Mouse (Mus musculus) effector memory CD4-positive, alpha-beta T cell, adult 5 months (primary cell): Measurements from ENCODE around the gene Alkal2. TPM values are rescaled to one million over a fixed set of nuclear protein-coding genes. Genes with fewer than 3 reads are reported as not detected.

Experiments used
- polyA plus RNA-seq: library from polyadenylated mRNA; unstranded; fragments of 100-300 nt; shearing (Covaris generic); gene quantifications from one replicate; pipeline ENCODE4 v1.2.1, GENCODE M21; 2017

Alkal2 gene
- polyA plus RNA-seq = not detected

DNA sequence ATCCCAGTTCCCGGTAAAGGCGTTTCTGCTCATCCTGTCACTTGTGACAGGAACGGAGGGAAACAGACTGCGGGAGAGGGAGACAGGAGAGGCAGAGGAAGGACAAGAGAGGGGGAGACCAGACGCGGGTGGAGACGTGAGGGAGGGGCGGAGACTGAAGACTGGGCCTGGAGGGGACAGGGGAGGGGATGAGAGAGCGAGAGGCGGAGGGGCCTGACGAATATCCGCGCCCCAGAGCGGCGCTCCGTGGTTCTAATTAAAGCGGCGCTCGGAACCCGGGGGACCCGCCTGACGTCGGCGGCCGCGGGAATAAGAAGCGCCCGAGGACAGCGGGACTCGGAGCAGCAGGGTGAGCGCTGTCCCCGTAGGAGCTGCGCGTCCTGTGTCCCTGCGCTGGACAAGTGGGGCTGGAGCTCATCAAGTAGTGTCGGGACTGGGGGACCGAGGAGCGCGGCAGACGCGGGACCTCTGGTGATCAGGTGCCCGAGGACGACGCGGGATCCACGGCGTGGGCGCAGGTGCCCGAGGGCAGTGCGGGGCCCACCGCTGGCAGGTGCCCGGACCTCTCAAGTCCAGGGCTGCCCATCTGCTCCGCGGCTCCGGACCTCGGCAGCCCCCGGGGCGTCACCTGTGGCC, at the start of gene Alkal2:
Gene Alkal2, plus strand, starts transcription at position 337 of the 636 bp plus-strand sequence.

DNA sequence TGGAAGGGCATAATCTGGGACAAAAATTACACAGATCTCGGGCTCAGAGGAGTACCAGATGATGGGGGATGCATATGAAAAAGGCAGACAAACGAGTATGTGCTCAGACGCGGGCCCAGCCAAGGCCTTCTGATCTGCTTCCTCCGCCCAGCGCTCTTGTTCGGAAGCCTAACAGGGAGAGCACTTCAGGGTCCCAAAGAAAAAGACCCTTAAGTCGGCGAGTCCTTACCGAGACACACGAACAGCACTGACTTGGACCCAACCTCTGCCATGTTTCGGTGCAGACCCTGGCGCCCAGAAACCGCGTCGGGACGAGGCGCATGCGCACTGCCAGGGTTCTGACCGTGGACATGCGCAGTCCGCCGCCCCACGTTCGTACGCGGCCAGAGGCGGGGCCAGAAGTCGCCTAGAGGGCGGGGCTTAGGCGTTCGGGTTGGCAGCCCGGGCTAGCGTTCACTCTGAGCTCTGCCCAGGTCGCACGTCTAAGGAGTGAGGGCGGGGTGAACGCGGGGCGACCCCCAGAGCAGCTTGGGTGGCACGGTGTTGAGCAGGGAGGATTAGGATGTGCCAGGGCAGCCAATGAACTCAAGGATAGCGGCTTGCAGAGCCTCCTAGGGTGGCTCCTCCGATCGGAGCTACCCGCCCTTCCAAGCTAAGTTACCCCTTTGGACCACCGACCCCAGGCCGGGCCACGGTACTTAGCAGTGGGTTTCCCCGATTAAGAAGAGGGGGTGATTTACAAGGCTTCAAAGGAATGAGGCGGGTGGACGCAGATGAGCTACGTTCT, 27.3 kb downstream of the Alkal2 start, which contains the start of the genes Acp1 and Sh3yl1:
Gene Acp1, minus strand, starts transcription at position 329 of the 787 bp plus-strand sequence.
Gene Sh3yl1, plus strand, starts transcription at position 408 of the 787 bp plus-strand sequence.

Other genes starting within 250 kb of the Alkal2 start
- gene Acp1, start 27.3 kb downstream of the Alkal2 start, polyA plus RNA-seq = 28.5 TPM
- gene Sh3yl1, start 27.3 kb downstream of the Alkal2 start, polyA plus RNA-seq = 0.85 TPM
- gene Fam110c, start 189.5 kb downstream of the Alkal2 start, polyA plus RNA-seq = not detected